Mouse (Mus musculus) monocyte, adult 2 months (primary cell): ENCODE data around the gene Mta1.
A peak's percentile ranks its signal among the peaks of the same experiment; 100 is the strongest.

Experiments used
- DNase-seq, 2 experiments: peaks; one replicate each; pipeline ENCODE4 v3.0.0; 2022; ENCODE audit warnings: low spot score in 2 of 2, low read depth in 1 of 2

Gene Mta1

GRCm38 (mm10) chr12:113133260-113133659, 35.2 kb downstream of the Mta1 start:
- no peak for DNase-seq

GRCm38 (mm10) chr12:113133861-113134403, 35.9 kb downstream of the Mta1 start:
- DNase-seq, result no peak

- DNase-seq, result no peak
Measured at GRCm38 (mm10) chr12:113134502-113134901, 36.4 kb downstream of the Mta1 start.

GRCm38 (mm10) chr12:113135401-113135800, 37.3 kb downstream of the Mta1 start:
- DNase-seq, result no peak

- no peak for DNase-seq
Measured at GRCm38 (mm10) chr12:113136492-113137020, 38.5 kb downstream of the Mta1 start.

- DNase-seq, result no peak
Measured at GRCm38 (mm10) chr12:113137260-113138213, 39.5 kb downstream of the Mta1 start.

GRCm38 (mm10) chr12:113138291-113138690, 40.2 kb downstream of the Mta1 start:
- no peak for DNase-seq

- no peak for DNase-seq
Measured at GRCm38 (mm10) chr12:113138901-113139864, 41.1 kb downstream of the Mta1 start.

GRCm38 (mm10) chr12:113139908-113140615, 42.0 kb downstream of the Mta1 start, which contains the start of gene Crip2:
Gene Crip2 (plus strand): TSS chr12:113140236.
- DNase-seq, result peak in 1 of 2 experiments; percentile 73

GRCm38 (mm10) chr12:113140616-113141411, 42.7 kb downstream of the Mta1 start:
- no peak for DNase-seq

- DNase-seq, result no peak
Measured at GRCm38 (mm10) chr12:113141531-113141973, 43.5 kb downstream of the Mta1 start.

GRCm38 (mm10) chr12:113142021-113142975, 44.2 kb downstream of the Mta1 start:
- no peak for DNase-seq

- no peak for DNase-seq
Measured at GRCm38 (mm10) chr12:113143164-113143563, 45.1 kb downstream of the Mta1 start.

- no peak for DNase-seq
Measured at GRCm38 (mm10) chr12:113144001-113144756, 46.1 kb downstream of the Mta1 start.

GRCm38 (mm10) chr12:113144886-113145285, 46.8 kb downstream of the Mta1 start:
- DNase-seq, result no peak

GRCm38 (mm10) chr12:113145591-113145990, 47.5 kb downstream of the Mta1 start:
- no peak for DNase-seq
